Mouse (Mus musculus): ENCODE data around the gene Il9r. TPM values are rescaled to one million over a fixed set of nuclear protein-coding genes. Genes with fewer than 3 reads are reported as not detected.

The Il9r gene
- total RNA-seq (2021) = not detected
- long read RNA-seq = 0 reads

DNA sequence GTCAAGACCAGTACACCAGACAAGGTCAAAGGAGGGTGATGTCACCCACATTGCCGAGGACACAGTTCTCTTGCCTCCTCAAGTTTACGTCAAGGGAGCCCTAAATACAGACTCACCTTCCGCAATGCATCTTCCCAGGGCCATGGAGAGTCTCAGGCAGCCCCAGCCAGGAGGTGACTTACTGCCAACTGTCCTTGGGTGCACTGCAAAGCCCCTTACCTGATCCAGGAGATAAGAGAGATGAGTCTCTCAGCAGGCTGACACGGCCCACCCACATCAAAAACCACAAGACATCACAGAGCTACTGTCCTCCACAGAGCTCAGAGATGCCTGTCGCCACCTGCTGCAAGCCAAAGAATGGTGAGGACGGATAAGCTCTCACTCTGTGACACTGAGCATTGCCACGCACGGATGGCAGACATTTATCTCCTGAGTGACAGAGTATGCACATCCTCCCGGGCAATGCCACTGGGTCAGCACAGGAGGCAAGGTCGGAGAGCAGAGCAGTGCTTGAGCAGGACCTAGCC lies at the start of gene Il9r:
Gene Il9r, minus strand, starts transcription at position 205 of the 527 bp plus-strand sequence.
- no peak for DNase-seq (ENCODE audit: low spot score in 2 of 2)

DNA sequence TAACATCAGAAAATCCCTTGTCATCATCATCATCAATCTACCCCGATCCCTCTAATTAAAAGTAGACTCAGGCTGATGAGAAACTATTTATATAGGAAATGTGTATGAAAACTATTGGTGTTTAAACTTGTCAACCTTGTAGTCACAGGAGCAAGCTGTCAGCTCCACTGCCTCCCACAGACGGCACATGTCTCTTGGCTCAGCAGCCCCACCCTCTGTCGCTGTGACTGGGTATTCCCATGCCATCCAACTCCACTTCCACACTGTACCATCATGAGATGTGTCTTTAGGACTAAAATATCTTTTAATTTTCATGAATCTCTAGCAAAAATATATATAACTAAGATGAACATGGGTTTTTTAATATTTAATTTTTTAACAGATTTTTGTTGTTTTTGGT lies 48.3 kb upstream of the Il9r start:
- DNase-seq (ENCODE audit: low spot score in 2 of 2) = no peak

DNA sequence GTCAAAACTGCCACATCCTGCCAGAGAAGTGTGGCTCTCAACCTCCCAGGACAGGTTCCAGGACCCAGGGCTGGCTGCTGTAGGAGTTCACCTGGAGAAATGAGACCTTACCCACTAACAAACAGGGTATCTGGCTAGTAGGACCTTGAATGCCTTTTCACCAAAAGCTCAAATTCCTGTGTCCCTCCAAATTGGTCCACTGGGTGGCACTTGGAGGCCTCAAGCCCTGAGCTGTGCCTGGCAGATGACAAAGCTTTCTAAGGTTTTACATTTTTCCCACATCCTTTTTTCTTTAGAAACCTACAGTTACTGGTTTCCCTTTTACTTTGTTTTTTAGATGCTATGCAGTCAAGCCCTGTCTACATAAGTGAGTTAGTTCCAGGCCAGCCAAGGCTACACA lies 47.0 kb upstream of the Il9r start:
- peak in 1 of 2 experiments; percentile 20 for DNase-seq (ENCODE audit: low spot score in 2 of 2)

DNA sequence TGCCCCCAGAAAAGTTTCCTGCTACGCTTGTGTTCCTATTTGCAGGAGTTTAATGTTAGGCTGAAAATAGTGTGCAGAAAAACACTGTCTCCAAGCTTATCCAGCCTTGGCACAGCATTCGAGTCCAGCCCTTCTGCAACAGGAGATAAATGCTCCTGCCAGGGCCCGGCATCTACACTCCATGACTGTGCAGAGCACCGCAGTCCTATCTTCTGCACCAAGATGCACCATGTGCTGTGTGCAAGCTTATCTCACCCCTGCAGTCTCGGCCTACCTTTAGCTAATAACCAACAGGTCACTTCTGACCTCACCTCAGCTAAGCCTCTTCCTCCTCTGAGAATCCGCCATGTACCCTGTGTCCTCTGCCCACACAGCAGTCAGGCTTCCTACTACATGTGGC lies 45.5 kb upstream of the Il9r start:
- no peak for DNase-seq (ENCODE audit: low spot score in 2 of 2)

DNA sequence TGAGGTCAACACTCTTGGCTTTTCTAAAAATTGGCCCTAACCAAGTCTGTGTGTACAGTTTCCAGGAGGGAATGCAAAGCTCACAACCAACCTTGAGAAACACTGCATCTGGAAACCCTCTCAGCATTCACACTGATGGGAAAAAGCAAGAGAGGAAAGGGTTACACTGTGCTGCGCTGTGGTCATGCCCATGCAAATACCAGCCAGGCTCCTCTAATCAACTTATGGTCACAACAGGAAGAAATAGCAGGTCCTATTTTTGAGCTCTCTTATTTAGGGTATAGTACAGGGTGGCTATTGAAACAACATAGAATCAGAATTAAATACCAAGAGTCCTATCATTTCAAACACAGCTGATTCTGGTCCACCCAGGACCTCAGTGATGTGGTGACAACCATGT lies 44.5 kb upstream of the Il9r start:
- DNase-seq (ENCODE audit: low spot score in 2 of 2) = no peak

DNA sequence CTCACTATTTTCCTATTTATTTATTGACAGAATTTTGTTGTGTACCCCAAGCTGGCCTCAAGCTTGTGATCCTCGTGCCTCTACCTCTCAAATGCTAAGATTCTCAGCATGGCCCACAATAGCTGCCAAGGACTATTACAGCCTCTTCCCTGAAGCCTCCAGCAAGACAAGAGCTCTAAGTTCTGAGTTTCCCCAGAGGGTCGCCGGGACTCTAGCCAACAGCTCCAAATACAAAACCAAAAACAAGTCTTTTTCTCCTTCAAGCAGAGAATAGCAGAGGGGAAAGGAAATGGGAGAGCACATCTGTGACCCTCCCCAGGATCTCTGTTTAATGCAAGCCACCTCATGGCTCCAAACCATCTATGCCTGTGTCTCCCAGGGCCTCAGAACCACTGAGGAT lies 44.0 kb upstream of the Il9r start:
- DNase-seq (ENCODE audit: low spot score in 2 of 2) = no peak

DNA sequence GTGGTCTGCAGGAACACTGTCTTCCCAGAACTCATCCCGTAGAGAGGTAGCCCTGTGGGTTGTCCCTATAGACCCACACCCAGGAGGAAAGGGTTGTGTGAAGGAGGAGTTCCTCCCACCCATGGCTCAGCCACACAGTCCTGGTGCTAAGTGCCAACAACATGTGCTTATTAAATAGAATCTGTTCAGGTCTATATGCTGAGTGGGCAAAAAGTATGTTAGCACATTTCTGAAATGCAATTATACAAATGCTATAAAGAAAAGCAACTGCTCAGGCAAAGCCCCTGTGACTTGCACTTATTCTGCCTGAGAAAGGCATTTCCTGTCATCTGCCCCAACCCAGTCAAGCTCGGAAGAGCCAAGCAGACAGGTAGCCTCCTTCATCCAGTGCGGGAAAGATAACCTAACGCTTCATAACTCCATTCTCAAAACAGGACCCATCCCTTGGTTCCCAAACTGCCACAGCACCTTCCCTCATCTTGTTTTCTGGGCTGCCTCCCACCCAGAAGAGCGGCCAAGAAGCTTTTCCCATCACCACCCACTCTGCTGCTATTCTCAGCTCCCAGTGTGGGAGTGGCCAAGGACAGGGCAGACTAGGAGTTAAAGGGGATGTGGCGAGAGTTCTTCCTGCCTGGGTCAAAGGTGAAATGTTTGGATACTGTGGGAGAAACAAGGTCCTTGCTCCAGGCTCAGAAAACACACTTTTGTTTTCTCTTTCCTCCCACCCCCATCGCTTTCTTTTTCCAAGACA lies 43.3 kb upstream of the Il9r start:
- no peak for DNase-seq (ENCODE audit: low spot score in 2 of 2)

DNA sequence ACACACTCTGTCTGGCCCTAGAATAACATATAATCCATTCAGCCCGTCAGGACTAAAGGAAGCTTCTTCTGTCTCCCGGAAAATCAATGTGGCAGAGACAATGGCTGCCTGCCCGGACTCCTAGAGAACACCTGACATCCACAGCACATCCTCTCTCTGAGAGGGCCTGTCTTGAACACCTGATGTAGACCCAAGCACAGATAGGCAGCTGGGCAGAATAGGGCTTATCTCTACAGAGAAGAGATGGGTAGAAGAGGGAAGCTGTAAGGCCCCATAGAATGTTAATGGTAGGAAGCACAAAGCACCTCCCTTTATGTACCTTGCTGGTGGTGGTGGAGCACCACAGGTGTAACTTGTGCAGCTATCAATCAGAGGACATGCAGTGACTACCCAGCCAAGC lies 42.1 kb upstream of the Il9r start:
- no peak for DNase-seq (ENCODE audit: low spot score in 2 of 2)

DNA sequence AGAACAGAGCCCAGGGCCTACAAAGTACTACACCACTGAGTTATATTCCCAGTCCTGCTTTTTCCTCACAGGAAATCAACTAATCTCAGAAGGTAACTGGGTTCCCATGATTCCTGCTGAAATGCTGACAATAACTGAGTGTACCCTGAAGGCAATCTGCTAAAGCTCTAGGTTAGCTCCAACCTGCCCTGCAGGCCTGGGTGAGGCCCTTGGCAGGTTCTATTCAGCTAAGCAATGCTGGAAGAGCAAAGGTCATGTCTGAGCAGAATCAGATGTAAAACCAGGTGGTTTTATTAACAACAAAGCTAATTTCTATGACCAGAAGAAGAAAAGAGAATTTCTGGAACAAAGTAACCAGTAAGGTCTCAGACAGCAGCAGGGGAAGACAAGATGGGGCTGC lies 41.3 kb upstream of the Il9r start:
- DNase-seq (ENCODE audit: low spot score in 2 of 2) = no peak

DNA sequence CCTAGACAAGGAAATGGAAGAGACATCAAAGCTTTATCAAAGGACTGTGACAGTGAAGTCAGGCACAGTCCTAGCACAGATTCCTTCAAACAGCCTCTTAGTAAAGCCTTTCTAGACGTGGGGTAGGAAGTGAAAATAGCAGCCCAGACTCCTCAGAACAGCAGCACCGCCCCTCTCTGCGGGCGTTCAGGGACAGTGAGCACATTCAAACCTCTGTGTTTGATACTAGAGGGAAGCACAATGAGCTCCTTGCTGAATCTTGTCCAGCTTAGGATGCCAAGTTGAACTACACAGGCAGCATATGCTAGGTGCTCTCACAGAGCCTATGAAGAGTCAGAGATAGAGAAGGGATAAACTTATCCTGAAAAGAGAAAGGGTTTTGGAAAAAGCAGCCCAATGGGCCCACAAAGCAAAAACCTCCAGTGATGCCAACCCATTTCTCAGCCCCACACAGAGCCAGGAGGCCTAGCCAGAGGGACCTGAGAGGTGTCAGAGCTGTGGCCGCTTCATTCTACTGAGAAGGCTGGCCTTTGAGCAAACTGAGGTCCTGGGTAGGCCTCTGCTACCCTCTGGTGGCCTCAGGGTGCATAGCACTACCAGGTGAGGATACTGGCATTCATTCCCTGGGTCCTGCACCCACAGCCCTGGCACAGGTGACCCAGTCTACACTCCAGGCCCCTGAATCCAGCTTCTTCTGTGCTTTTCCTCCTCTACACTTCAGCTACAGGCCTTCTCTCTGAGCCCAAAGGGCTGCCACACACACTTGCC lies 38.2 kb upstream of the Il9r start:
- DNase-seq (ENCODE audit: low spot score in 2 of 2) = peak; percentile 77 to 83

DNA sequence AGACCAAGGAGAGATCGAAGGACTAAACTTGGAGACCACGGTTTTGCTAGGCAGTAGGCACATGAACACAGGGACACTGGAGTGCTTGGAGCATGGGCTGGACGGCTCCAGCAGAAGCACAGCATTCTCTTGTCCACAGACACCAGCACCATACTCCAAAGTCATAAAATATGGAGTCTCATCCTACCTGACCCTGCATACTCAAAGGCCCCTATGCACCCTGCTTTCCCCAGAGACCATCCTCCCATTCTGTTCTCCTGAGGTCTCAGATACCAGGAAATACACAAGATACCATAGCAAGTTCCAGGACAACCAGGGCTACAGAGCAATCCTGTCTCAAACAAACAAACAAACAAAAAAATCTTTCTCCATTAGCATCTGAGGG lies 37.3 kb upstream of the Il9r start:
- DNase-seq (ENCODE audit: low spot score in 2 of 2) = no peak

DNA sequence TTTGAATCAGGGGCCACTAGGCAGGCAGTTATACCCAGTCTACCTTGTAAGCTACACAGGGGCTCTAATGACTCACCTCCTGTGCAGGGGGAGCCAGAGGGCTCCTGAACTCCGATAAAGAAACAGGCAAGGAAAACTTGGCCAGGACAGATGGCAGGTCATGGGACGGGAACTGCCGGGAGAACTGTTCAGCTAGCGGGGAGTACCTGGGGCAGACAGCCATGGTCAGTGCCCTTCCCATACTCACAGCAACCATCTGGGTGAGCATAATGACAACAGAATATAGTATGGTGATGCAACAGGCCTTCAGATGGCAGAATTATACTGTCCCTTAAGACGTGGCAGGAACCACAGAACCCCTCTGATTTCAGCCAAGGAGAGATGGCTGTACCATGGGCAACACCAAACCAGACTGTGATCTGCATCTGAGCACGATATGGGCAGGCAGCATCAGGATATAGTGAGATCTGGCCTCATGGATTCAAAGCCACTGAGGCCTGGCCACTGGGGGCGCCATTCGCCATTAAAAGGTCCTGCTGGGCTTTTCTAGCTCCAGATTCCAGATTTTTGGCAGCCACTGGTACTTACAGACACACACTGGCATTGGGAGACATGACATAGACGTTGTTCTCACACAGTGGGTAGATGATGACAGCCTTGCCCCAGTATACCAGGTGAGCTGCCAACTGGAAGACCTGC lies 36.8 kb upstream of the Il9r start:
- peak; percentile 75 to 79 for DNase-seq (ENCODE audit: low spot score in 2 of 2)

DNA sequence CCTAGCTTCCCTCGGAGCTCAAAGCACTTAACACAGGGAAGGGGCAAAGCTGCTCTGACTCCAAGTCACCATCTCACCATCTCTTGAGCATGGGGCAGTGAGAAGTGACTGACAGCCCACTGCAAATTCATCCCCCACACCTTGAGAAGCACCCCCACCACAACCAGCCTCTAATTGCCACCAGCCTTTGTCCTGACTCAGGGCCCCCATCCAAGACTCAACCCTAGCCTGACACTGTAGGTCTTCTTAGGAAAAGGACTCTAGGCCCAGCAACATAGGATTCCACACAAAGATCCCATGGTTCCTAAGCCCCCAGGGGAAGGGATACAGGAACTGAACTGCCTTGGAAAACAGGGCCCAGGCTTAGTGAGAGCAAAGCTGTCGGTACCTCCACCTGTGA lies 36.1 kb upstream of the Il9r start:
- peak in 1 of 2 experiments; percentile 29 for DNase-seq (ENCODE audit: low spot score in 2 of 2)

DNA sequence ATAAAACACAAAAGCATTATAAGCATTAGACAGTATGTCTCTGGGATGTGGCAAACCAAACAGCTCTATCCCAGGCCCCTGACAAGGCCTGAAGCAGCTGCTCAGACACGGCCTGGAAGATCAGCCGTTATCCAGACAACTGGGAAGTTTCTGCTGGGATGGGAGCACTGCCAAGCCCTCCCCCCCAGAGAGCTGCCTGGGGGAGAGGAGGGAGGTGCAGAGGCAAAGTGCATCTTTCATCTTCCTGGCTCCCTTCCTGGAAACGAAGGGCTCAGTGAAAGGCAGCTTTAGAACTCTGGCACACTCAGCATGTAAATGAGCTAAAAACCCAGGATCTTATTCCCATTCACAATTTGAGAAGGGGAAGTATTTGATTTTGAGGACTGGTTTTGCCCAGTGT lies 35.6 kb upstream of the Il9r start:
- peak; percentile 75 to 86 for DNase-seq (ENCODE audit: low spot score in 2 of 2)

DNA sequence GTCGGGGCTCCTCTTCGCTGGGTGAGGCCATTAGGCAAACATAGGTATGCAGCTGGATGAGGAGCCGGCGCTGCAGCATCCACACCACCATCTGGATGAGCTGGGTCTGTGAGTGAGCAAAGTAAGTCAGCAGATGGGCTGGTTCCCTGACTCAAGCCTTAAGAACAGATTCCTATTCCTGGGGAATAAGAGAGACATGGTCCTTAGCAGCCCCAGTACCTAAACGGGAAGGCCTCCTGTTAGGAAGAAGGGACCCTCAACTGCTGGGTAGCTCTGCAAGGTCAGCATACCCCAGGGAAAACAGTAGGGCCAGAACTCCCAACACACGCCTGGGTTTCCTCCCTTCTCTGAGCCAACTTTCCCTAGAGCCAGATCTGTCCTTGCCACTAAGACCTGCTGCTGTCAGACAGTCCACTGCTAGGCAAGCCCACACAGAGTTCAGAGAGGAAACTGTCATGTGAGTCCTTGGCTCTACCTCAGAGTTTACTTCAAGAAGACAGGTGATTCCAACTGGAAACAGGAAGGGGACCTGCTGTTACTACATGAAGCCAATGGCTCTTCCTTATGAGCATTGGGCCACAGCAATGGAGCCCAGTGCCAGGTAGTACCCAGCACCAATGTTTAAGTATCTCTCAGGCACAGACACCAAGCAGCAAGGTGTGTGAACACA lies 34.9 kb upstream of the Il9r start:
- peak in 1 of 2 experiments; percentile 26 for DNase-seq (ENCODE audit: low spot score in 2 of 2)

DNA sequence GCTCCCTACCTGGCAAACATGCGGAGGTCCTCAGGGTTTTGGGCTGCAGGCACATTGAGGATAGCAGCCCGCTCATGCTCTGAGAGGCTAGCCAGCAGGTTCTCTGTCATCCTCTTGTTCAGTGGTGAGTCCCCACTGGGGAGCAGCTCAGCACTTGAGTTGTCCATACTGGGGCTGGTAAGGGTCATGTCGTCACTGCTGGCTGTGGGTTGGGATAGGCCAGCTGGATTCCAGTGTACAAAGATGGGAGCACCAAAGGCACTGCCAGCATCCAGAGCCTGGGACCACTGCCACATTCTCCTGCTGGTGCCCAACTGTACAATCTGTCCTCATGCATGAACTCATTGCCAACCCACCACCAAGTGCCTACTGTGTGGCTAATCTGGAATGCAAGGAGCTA lies 33.8 kb upstream of the Il9r start:
- DNase-seq (ENCODE audit: low spot score in 2 of 2) = peak; percentile 73 to 74

DNA sequence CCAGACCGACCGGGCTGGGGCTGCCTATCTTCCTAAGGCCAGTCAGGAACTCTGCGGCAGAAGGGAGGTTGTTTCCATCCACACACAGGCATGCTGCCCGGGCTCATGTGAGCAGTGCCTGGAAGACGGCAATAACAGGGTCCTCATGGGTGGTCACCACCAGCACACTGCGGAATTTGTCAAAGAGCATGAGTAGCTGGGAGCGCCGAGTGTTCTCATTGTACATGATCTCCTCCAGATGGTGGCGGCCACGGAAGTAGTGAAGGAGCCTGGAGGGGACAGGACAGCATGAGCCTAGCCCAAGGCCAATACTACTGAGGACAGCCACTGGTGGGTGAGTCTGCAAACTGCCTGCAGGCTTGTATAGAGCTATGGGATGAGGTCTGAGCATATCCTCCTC lies 32.8 kb upstream of the Il9r start:
- DNase-seq (ENCODE audit: low spot score in 2 of 2) = no peak

DNA sequence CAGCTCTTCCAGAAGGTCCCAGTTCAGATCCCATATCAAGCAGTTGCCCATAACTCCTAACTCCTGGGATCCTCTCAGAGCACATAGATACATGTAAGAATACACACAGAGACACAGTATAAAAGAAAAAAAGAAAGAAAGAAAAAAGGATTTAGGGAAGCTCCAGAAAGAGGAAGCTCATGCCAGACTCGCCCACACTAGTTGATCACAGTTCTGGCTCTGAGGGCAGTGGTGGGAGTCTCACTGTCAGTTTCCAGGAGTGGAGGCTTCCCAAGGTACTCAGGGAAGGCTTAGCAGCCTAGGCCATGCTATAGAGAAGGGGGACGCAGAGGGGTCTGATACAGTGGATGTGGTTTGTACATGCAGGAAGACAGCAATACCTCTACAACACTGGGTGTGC lies 31.0 kb upstream of the Il9r start:
- no peak for DNase-seq (ENCODE audit: low spot score in 2 of 2)

DNA sequence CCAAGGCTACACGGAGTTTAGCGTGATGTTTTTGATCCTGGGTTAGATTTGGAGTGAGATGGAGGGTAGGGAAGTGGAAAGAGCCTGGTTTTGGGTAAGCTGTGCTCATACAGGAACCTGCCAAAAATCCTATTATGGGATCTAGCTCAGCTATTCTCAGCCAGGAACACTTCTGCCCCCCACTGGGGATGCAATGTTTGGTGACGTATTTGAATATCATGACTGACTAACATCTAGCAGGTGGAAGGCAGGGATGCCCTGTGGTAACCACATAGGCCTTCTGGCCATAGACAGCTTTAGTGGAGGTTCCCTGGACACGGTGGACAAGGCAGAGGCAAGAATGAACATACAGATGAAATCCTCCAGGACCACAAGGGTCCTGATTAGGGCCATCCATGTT lies 30.1 kb upstream of the Il9r start:
- peak in 1 of 2 experiments; percentile 68 for DNase-seq (ENCODE audit: low spot score in 2 of 2)

DNA sequence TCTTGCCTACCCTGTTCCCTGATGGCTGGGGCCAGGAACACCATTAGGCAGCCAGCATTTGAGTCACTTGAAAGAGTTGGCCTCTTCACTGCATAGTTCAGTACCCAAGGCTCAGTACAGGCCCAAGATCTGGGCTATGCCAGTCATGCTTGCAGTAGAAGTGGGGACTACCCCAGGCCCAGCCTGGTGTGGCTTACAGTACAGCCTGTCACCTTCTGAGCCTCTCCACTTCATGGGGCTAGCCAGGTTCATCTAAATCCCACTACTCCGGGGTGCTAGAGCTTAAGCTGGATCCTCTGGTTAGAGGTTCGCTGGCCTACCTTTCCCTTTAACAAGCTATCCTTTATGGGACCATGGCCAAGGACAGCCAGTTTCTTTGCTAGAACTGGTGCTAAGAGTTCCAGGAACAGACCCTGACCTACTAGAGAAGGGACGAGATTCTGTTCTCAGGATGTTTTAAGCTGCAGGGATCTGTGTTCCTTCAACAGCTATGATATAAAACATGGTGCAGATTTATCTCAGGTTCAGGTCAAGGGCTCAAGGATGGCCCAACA lies 28.3 kb upstream of the Il9r start:
- no peak for DNase-seq (ENCODE audit: low spot score in 2 of 2)

DNA sequence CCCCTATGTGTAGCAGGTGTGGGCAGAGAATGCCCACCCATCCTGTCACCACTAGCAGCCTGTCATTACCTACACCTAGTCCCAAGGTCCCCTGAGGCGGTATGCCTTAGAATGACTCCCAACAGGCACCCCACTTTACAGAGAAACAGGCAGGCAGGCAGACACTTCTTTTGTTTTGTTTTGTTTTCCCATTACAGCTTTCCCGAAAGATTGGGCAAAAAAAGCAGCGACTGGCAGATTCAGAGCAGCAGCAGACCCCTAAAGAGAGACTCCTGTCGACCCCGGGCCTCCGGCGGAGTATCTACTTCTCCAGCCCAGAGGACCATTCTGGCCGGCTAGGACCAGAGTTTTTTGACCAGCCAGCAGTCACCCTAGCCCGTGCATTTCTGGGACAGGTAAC lies 27.5 kb upstream of the Il9r start:
- no peak for DNase-seq (ENCODE audit: low spot score in 2 of 2)
